Mouse (Mus musculus) brain, adult 2 months (tissue): Measurements from ENCODE around the gene Faf2.

Experiments
- DNase-seq: peaks from one replicate; pipeline ENCODE4 v3.0.0; 2011; ENCODE audit warnings: low read depth, low spot score

The Faf2 gene

DNA sequence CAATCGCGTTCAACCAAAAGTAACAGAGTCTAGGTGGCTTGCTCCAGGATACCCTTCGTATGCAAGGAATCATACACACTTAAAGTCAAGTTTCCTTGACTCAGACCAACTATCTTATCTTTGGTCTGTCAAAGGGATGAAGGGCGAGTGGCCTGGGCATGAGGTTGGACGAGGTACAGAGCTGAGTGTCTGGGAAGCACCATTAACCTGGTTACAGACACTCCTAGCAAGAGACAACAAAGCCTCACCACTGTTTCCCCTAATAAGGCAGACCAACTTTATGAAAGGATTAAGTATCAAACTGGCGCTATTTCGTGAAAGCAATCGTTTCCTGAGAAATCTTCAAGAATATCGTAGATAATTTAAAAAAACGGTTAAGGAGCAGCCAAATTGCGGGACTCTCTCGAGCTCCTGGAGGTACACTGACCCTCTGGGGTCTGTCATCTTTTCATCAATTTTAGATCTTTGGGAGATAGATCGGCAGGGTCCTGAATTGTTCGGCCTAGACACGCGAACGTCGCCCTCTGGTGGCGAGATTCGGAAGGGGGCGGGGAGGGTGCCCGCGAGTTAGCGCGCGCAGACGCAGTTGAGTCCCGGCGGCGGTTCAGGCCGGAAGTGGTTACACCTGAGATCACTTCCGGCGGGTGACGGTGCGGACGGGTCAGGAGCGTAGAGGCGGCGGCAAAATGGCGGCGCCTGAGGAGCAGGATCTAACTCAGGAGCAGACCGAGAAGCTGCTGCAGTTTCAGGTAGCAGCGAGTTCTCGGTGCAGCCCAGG lies at the start of gene Faf2:
Gene Faf2, plus strand, starts transcription at position 630 of the 778 bp plus-strand sequence.
- DNase-seq, result peak; percentile 97

DNA sequence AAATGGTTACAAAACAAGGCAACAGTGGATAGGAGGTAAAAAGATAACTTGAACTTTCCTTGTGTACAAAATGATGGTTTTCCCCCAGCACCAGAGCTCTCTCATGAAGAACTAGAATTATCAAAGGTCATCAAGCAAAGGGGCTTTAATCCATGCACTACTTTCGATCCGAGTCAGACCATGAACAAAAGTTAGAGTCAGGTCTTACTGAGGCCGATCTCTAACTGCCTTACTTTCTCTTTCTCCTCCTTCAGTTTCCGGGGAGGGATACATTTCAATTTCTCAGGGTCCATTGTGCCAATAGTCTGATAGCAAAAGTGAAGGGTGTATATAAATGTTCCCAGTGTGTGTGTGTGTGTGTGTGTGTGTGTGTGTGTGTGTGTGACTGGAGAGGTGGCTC lies 49.0 kb upstream of the Faf2 start:
- DNase-seq, result no peak

DNA sequence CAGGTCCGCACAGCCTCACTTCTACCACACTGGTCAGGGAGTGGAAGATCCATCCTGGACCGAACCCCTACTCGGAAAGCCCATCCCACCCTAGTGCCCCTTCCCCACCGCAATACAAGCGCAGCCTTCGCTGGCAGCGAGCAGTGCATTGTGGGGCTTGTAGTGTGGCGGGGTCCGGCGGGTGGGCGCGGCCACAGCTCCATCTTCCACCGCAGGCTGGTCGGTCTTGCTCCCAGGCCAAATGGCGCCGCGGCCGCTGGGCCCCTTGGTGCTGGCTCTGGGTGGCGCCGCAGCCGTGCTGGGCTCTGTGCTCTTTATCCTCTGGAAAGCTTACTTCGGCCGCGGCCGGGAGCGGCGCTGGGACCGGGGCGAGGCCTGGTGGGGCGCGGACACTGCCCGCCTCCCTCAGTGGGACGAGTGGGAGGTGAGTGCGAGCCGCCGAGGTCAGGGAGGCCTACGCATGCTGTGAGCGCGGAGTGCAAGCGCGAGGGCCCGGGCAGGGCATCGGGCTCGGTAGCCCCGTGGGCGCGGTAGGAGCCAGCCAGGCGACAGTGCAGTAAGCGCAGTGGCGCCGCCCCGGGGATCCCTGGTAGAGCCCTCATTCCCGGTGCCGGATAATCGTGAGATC lies 46.6 kb upstream of the Faf2 start, which contains the start of gene Arl10:
Gene Arl10, plus strand, starts transcription at position 162 of the 628 bp plus-strand sequence.
- peak; percentile 82 for DNase-seq

DNA sequence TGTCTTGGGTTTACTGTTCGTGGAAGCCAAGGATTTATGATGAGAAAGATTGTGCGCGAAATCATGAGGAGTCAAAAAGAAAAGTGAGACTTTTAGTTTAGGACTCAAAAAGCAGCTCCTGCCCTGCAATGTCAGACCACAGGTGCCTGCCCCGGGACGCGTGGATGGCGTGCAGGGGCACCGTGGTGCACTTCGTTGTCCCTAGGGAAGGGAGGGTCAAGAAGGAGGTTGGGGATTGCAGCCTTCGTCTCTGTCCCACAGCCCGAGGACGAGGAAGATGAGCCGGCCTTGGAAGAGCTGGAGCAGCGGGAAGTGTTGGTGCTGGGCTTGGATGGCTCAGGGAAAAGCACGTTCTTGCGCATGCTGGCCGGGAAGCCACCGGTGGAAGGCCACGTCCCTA lies 46.1 kb upstream of the Faf2 start:
- no peak for DNase-seq

DNA sequence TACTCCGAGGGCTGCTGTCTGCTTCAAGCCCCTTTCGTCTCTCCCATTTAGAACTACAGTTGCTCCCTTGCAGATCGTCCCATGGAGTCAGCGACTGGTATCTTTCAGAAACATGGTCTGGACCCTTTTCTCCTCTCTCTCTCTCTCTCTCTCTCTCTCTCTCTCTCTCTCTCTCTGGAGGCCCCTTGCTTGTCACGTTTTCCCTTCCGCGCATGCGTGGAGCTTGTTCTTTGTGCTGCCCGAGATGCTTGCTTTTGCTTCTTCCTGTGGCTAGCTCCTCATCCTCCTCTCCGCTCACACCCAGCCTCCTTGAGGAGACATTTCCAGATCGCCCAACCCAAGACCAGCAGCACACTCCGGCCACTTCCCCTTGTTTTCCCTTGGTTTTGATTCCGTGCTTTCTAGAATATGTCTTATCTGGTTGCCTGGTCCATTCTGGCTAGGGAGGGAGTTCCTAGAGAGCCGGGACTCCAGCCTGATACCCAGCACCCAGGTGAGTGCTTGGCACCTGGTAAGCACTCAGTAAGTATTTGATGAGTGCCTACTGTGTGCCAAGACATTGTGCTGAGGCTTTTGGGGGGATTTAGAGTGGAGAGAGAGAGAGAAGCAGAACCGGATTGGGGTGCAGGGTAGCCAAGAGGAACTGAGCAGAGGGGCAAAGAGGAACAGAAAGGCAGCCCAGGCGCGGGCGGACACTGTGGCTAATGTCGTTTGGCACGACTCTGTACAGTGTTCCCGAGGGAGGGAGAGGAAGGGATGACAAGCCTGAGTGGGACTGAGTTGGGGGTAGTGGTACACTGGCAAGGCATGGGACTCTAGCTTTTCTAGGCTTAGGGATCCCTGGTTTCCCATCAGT lies 43.7 kb upstream of the Faf2 start:
- DNase-seq, result no peak

DNA sequence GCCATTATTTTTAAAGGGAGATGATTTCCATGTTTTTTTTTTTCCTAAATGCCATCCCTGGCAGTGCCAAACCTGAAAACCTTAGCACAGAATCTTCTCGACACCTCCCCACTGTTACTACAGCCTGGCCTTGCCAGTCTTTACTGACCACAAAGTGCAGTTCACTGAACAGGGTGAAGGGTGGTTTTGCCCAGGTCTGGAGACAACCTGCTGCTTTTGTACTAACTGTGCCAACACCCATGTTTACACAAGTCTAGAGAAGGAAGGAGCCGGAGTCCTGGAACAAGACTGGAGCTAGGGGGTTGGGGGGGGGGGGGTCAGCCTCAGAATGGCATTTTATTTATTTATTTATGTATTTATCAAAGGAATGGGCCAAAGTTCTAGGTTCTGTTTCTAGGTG lies 40.2 kb upstream of the Faf2 start:
- DNase-seq, result no peak

DNA sequence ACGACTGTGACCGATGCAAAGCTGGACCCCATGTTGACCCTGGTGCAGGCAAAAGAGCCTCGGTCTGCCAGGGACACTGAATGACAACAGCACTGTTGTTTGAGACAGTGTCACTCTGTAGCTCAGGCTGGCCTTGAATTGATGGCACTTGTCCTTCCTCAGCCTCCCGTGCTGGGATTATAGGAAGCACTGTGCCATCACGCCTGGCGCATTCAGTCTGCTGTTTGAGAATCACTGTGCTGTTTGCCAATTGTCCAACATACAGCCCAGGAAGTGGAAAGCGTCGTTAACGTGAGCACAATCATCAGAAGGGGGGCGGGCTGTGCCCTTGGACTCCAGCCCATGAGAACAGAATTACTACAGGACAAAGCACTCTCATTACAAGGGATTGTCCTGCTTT lies 39.5 kb upstream of the Faf2 start:
- peak; percentile 64 for DNase-seq

DNA sequence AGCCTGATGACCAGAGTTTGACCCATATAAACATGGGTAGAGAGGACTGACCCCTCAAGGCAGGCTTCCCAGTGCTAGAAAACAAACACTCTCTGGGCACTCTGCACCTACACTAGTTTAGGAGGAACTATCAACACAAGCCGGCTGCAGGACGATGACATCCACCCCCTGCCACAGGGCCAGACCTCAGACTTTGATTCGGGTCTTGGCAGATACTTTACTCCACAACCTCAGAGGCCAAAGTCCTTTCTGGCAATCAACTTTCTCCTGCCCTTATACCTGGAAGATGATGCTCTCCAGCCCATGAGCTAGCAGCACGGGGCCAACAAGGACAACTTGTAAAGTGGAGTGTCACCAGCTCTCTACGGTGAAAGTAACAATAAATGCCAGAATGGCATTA lies 38.7 kb upstream of the Faf2 start:
- DNase-seq, result no peak

DNA sequence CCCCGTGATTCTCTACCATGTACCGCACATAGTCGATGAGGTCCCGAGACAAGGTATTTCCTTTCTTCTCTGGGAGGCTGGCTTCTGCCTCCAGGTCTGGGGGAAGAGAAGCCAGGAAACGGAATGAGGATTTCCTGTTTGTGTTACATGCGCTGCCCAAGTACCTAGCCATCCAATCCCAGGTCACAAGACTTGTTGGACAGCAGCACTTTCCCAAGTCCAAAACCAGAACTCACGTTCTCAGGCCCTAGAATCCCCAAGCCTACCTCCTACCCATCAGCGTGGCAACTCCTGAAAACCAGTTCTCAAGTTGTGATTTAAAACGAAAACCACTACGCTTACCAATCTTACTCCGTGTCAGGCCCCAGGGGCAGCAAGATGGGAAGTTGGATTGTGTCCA lies 35.8 kb upstream of the Faf2 start:
- DNase-seq, result no peak

DNA sequence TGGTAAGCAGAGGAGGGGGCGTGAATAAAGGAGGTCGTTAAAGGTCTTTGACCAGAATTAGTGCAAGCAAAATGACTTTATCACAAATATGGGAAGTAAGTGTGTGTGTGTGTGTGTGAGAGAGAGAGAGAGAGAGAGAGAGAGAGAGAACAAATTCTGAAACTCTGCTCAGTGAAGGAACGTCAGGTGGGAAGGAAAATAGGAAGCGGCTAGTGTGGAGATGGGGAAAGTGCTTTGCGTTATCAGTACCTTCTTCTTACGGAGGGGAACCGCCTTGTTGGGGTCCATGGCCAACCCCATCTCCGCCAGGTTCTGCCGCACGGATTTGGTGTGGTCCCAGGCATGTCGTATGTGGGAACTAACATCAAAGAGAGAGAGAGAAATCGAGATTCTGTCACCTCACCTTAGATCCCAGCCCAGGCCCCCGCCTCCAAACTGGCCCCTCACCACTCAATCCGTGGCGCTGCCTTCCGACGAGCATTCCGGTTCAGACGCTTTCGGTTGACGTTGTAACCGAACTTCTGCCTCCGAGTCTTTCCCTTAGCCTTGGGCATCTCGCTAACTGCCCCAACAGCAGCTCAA lies 32.1 kb upstream of the Faf2 start:
- DNase-seq, result no peak

DNA sequence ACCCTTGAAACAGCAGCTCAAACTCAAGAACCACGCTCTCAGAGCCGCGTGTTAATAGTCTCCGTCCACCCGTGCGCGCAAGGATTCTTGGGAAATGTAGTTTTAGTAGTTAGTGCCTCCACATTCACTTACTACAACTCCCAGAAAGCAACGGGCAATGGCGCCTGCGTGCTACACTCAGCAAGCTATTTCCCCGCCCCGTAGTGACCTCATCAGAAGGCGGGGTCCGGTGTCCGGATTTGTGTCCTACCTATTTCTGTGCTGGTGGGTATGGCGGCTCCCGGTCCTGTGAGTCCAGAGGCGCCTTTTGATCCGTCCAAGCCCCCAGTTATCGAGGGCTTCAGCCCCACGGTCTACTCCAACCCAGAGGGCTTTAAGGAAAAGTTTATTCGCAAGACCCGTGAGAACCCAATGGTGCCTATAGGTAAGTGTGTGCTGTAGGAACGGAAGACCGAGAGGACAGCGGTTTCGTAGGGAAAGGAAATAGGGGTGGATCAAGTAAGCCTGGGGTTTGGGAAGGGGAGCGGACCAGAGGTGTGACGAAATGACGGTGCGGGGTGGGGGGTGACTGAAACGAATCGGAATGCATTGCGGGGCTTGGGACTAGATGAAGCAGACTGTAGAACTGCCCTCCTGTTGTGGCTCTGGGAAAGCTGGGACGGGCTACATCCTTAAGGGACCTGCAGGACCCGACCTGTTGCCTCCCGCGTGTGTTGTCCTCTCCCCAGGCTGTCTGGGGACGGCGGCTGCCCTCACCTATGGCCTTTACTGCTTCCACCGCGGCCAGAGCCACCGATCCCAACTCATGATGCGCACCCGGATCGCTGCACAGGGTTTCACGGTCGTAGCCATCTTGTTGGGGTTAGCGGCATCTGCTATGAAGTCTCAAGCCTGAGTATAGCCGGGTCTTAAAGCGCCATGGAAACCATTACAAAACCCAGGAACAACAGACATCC lies 31.3 kb upstream of the Faf2 start, which contains the start of the genes Nop16 and Higd2a:
Gene Nop16, minus strand, starts transcription at position 95 of the 956 bp plus-strand sequence.
Gene Higd2a, plus strand, starts transcription at position 212 of the 956 bp plus-strand sequence.
- peak; percentile 99 for DNase-seq

DNA sequence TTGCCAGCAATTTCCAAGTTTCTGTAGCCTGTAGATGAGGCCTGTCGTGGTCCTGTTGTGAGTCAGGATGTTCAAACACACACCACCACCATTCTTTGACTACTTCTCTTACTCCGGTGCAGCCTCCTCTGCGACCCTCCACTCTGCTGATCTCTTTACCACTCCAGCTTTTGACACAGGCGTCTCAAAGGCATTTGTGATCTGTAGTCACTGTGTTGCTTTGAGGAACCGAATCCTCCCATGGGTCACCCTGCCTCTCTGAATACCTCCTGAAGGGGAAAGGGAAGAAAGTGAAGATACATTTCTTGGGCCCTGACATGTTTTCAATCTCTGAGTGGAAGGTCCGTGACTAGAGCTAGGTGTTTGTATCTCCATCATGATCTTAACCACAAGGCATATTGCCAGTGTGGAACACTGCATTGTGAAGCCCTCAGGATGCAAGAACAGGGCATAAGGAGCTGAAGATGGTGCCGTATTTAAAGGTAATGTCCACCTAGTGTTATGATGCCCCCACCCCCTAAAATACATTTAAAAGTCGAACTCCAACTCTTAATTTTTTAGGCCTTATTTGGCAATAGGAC lies 29.7 kb upstream of the Faf2 start:
- no peak for DNase-seq

DNA sequence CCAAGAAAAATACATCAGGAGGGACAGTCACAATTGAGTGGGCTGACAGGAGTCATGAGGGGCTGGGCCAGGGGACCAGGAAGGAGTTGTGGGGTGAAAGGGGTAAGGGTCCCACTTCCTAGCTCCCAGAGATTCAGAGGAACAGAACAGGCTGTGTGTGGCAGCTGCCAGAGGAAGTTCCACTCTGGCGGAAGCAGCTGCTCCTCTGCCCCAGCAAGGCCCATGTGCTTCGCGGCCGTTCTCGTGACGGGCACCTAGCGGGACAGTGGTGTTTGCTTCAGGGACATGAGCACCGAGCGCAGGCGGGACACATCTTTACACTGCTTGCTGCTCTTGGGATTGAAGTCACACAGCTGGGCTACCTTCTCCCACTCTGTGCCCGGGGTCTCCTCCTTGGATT lies 28.0 kb upstream of the Faf2 start:
- no peak for DNase-seq

DNA sequence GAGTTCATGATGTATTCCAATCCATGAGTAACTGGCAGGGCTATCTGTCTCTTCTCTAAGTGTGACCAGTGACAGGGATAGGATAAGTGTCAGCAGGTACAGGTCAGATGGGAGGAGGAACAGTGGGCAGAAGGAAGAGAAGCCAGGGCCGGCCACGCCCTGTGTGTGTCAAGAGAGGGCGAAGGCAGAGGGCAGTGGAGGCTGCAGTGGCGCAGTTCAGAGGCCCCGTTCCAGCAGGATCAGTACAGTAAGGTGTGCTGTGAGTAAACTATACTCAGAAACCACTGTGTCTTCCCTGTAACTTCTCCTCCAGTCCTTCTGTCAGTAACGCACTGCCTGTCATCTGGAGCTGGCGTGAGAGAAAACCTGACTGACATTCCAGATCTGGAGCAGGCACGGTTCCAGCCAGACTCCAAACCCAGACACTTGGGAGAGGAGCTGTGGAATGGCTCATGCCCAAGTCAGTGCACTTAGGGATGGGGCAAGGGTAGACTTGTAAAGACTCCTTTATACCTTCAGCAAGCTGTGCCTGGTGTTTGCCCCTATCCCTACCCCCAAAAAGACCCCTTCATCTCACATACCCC lies 25.4 kb upstream of the Faf2 start:
- no peak for DNase-seq

DNA sequence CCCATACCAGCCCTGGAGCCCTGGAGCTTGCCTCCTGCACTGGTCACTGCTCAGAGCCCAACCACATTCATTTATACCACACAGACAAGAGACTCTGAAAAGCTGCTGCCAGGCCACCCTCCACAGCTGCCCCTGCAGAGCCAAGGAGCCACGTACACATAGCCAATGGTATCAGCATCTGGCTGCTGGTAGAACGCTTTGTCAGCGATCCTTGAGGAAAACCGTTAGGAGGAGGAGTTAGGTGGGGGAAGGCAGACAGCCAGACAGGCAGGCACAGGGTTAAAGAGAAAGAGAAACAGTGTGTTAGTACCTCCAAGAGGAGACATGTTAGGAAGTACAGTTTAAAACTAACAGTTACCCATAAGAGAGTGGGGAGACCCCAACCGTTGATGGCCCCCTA lies 24.7 kb upstream of the Faf2 start:
- DNase-seq, result no peak

DNA sequence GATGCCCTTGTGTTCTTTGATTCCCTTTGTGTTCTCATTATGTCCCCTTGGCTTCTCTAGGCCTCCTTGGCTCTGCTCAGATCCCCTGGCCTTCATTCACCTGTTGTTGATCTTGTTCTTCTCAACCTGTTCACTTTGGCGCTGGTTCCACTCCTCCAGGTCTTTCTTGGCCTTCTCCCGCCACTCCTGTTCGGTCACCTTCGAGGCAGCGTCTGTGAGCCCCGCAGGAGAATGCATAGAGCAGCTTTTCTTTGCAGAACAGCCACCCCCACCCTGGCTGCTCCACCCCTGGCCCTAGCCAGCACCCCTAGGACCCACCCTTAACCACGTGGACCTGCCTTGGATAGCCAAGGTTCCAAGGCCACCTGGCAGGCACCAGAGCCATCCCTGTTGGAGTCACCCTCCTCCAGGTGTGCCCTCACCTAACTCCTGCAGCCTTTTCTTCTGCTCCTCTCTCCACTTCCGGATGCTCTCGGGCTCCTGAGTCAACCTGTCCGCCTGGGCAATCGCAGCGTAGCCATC lies 22.9 kb upstream of the Faf2 start:
- DNase-seq, result peak; percentile 48

DNA sequence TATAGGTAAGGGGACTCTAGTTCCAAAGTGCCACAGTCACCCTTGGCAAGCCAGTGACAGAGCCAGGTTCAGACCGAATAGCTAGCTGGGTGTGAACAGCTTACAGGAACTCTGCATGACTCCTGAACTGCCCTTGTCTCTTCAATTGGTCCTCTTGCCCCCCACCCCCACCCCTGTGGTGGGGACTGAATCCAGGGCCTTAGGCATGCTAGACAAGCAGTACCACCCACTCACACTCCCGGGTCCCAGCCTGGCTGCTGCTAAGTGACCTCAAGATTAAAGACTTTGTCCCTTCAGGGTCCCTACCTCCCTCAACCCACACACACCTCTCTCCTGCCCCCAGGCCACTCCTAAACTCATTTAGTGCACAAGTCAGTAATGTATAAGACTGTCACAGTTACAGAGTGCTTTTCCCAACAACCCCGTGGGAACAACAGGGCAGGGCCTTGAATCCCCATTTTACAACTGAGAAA lies 18.9 kb upstream of the Faf2 start:
- DNase-seq, result no peak

DNA sequence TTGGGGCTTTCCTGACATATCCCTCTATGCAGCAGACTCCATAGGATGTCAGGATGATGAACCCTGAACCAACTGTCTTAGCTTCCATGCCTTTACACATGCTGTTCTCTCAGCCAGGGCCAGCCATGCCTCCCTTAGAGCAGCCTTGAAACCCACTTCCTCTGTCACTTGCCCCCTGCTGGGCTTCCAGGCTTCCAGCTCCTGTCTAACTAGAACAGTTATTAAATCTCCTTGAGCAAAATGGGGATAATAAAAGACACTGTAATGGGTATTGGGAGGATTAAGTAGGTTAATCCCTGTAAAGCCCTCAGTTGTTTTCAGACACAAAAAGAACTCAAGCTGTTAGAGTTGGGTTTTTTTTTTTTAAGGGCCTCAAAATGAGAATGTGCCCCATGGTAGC lies 18.1 kb upstream of the Faf2 start:
- DNase-seq, result no peak

DNA sequence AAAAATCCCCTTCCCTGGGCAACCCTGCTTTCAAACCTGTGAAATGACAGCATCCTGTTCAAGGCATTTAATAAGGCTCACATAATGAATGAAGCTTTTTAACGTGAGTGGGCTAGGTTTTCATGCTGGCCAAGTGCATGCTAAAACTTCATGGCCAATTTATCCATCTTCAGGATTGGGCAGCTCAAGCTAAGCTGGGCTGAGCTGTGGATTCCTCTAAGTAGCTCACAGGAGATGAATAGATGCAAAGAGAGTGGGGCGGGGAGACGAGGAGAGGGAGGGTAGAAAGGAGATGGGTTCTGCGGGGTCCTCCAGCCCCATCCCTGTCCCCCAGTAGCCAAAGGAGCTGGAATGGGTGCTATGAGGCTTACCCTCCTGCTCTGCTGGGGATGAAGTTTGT lies 17.4 kb upstream of the Faf2 start:
- no peak for DNase-seq

DNA sequence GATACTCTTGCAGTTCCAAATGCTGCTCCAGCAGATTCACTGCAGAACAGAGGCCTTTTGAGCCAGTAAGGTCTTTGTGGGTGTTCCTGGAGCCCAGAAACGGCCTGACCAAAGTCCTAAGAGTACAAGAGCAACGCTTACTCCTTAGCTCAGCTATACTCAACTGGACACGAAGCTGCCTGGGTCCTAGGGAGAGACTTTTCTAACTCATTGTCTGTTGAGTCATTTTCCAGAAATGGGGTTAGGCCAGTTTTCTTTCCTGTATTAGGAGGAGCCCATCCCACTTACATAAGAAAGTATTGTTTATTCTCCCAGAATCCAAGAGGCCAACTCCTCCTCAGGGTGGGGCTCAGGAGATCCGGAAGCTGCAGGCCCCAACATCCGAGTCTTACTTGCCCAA lies 16.2 kb upstream of the Faf2 start:
- no peak for DNase-seq
